Mouse (Mus musculus) cerebellum, adult 18-20 months (tissue): Measurements from ENCODE around the gene Lrrc18.

Source experiments
- DNase-seq, 2 experiments: peaks; one replicate each; pipeline ENCODE4 v3.0.0; 2021

The Lrrc18 gene

DNA sequence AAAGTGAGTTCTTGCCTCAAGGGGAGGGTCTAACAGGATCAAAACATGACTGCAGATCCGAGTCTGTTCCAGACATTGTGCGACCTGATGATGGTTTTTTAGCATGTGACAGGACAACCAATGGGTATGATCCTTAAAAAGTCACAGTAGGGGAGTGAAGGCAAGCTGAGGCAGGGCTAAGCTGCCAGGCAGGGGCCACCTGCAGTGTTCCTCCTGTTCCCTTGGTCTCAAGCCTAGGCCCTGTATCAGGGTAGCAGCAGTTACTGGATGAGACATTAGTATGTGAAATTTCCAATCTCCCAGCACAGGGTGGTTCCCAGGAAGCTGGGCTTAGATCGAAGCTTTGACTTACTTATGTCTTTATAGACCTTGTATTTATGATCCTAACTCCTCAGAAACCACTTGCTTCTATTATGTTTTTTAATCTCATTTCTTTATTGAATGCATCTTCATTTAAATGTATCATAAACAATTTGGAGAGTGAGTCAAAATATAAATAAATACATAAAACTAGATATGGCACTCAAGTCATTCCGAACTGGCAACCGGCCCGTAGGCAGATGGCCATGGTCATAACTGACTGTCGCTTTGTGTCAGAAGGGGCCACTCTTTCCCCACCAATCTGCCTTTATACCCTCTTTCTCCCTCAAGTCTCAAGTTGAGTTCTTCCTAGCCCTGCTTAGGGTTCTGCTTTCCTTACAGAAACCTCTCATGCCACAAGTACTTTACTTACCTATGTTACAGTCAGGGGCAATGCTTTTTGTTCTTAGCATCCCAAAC, 67.9 kb downstream of the Lrrc18 start:
- DNase-seq: no peak

DNA sequence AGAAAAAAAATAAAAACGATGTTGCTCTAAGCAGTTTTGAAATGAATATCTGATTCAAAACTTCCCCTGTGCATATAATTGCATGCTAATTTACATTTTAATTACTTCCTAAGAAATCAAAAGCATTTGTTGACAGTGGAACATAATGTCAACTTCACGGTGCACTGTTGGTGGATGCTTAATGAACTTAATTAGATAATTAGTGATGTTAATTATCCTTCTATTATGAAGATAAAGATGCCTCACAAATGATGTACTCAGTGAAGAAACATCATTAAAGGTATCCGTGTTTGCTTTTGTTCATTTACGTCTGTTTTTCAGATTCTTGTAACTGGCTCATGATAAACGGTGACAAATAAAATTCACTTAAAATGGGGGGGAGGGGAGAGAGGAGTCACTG, 71.8 kb downstream of the Lrrc18 start:
- DNase-seq: no peak
